Mouse (Mus musculus) layer of hippocampus, adult 9-11 months (tissue): Measurements from ENCODE around the gene F11.

ENCODE experiments used
- DNase-seq: peaks from one replicate; pipeline ENCODE4 v3.0.0; 2022

Gene F11

DNA sequence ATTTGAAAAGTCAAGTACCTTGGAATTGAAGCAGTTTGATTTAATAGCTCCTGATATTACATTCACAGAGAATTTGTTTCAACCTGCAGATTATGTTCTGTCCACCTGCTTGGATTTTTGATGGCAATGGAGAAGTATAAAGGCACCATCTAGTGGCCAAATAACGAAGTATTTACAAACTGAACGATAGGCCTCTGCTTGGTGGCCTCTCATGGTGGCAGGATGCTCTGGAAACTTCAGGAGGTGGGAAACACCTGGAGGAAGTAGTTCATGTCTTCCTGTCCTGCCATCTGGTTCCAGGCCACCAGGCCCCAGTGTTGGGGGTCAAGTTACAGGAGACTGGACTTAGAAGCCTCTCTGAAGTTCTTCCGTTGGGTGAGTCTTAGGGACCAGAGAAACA lies 23.5 kb downstream of the F11 start:
- peak; percentile 23 for DNase-seq

DNA sequence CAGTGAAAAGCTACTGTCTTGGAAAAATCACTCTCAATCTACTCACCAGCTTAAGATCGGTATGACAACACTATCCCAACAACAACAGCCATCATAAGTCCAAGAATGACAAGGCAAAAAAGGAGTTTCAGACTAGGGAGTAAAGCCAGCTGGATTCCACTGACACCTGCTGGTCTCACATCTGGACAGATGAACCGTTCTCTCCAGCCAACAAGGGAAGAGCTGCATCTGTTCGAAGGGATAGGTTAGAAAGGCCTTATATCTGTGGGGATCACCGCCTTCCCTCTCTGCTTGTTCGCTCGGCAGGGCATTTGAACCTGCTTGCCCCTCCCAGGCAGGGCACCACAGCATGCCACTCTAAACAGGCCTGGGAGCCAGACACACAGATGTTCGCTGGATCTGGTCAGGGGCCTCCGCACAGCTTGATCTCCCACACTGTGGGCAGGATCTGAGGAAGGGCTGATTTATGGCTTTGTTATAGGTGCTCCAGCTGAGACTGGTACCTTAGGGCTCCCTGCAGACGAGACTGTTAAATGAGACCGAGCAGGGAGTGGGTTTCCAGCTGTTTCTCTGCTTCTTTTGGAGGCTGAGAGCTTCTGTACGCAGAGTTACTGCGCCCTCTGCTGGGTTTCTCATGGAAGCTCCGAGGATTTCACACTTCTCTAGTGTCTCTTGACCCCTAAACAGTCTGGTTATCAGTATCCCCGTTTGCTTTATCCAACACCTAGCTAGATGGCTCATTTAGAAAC lies 25.5 kb downstream of the F11 start:
- peak; percentile 11 for DNase-seq

DNA sequence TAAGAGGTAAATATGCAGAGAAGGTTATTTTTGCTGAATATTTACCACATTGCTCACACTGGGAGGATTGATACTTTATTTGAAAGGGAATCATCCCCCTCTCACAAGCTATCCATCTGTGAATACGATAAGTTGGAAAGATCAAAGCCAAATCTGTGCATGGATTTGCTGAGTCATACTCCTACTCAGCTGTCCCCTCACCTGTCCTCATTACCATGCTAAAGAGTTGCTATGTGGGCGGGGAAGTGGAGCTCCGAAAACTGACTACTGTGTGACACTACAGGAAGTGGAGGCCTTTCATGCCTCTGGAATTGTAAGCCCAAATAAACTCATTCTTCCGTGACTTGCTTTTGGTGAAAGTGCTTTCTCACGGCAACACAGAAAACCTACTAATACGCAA lies 26.6 kb downstream of the F11 start:
- DNase-seq = peak; percentile 5

DNA sequence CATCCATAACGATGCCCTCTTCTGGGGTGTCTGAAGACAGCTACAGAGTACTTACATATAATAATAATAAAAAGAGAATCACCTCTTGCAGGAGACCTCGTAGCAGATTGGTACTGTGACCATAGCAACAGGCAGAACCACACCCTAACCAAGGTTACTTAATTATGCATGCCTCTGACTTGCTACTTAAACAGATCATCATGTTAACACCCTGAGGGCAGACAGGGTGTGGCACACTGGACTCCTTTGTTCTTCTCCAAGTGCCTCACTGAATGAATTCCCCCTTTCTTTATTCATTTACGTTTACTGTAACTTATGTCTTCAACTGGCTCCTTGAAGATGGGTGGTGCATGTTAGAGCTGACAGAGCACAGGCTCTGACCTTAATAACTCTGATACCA lies 28.6 kb downstream of the F11 start:
- no peak for DNase-seq

DNA sequence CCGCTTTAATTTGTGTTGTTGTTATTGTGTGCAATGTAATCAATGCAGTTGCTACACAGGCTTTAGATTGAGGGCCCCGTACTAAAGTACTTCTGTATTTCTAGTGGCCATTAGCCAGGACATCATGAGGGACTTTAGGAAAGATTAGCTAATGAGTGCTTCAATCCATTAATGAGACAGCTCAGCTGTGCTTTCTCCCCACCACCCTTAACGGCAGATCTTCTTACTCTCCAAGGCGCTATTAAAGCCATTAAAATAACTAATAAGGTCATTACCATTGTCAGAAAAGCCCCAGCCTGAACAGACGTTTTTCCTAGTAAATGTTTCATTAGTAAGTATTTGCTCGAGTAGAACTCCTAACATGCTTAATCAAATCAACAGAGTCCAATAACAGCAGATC lies 59.4 kb downstream of the F11 start:
- DNase-seq = no peak

DNA sequence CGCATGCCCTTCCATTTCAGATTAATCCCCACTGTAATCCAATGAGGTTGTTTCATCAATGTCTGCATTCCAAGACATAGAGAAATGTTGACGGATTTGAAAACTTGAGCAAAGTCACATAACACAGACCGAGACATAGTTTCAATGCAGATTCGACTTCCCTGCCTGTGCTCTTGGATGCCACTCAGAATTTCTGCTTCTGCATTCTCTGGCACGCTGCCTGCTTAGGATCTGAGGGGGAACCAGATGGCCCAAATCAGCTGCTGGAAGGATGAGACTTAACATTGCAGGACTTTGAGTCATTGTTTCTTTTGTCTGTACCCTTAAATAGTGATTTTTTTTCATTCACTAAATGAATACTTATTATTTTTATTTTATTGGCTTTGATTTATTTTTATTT lies 60.2 kb downstream of the F11 start:
- DNase-seq = peak; percentile 62

DNA sequence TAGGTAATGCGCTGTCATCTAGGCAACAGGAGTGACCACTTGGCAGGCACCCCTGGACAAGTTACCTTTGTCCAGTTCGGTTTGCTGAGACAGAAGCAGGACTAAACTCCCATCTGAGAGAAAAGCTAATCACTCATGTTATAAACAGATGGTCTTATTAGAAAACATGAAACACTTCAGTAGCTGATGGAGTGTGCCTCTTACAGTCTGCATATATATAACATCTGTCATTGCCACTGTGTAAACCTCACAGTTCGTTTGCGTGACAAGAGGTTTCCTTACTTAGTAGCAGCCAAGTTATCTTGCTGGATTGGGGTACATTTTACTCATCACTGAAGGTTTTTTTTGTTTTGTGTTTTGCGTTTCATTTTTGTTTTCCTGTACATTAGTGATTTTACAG lies 64.5 kb downstream of the F11 start:
- no peak for DNase-seq

DNA sequence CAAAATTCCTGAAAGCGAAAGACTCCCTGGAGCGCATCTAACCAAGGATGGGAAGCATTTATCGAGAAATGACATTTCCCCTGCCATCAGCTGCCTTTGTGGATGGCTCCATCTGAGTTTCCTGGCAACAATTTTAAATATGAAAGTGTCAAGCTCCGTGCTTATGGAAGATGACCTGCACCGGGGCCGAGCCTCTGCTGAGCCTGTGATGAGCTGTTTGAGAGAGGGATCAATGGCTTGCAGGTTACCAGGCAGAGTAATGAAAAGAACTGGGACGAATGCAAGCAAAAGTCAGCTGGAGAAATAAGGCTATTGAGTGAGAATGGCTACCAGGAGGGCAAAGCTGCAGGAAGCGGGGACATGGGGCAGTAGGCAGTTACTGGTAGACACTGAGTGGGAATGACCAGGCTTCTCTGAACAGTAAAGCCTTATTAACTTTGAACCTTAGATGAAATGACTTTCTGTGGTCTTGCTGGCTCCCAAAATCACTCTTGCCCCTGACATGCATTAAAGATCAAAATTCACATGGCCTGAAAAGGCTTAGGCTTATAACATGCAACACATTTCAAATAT lies 65.8 kb downstream of the F11 start:
- no peak for DNase-seq
